Mouse (Mus musculus) effector memory CD4-positive, alpha-beta T cell, adult 5 months (primary cell): ENCODE data around the gene AI481877. TPM values are rescaled to one million over a fixed set of nuclear protein-coding genes. Genes with fewer than 3 reads are reported as not detected.

Source experiments
- polyA plus RNA-seq: library from polyadenylated mRNA; unstranded; fragments of 100-300 nt; shearing (Covaris generic); gene quantifications from one replicate; pipeline ENCODE4 v1.2.1, GENCODE M21; 2017

AI481877 gene
- not detected for polyA plus RNA-seq

GRCm38 (mm10) chr4:59138507-59139033 lies at the start of gene AI481877:
AI481877 (minus strand) TSS chr4:59138983.

GRCm38 (mm10) chr4:59034918-59035785 lies 103.6 kb downstream of the AI481877 start, which contains the start of gene Gng10:
Gng10 (plus strand) TSS chr4:59035088.

GRCm38 (mm10) chr4:59002948-59003805 lies 135.6 kb downstream of the AI481877 start, which contains the start of gene Gm20503:
Gm20503 (plus strand) TSS chr4:59003210.

GRCm38 (mm10) chr4:58994762-58995161 lies 144.0 kb downstream of the AI481877 start, which contains the start of gene Dnajc25:
Dnajc25 (plus strand) TSS chr4:58995062.

Other genes with a start within 250 kb of the AI481877 start
- 67.7 TPM for gene Ecpas, start 226.2 kb downstream of the AI481877 start, polyA plus RNA-seq
- gene Zkscan16, start 195.4 kb downstream of the AI481877 start, polyA plus RNA-seq, result not detected
- gene Ptgr1, start 151.9 kb downstream of the AI481877 start, polyA plus RNA-seq, result not detected
- gene Dnajc25, start 143.9 kb downstream of the AI481877 start, polyA plus RNA-seq, result 4.0 TPM
- 2.3 TPM for gene Gm20503, start 135.8 kb downstream of the AI481877 start, polyA plus RNA-seq
- 92.9 TPM for gene Gng10, start 103.9 kb downstream of the AI481877 start, polyA plus RNA-seq
- gene Ugcg, start 50.3 kb upstream of the AI481877 start, polyA plus RNA-seq, result 103 TPM